Mouse (Mus musculus): Measurements from ENCODE around the gene Adora2a.

Gene Adora2a

DNA sequence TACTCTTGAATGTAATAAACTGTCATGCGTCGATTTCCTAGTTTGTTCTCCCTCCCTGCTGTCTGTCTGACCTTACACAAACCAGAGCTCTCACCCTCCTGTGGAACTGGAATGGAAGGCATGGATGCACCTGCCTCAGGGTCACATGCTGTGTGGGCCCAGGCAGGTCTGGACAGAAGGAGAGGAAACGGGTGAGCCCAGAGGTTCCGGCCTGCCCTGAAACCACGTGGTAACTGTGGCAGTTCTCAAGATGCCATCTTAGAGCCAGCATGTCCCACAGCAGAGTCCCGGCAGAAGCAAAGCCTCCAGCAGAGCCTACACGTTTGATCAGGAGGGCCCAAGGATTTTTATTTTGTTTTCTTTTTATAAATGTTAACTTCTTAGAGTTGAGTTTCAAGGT, 4.3 kb upstream of the Adora2a start:
- DNase-seq (ENCODE audit: extremely low read depth, low read depth) = no peak

GRCm38 (mm10) chr10:75314190-75314980, 2.3 kb upstream of the Adora2a start:
- no peak for DNase-seq (ENCODE audit: extremely low read depth, low read depth)

- no peak for DNase-seq (ENCODE audit: extremely low read depth, low read depth)
These were observed 921 bp upstream of the Adora2a start for GRCm38 (mm10) chr10:75315756-75316155.

GRCm38 (mm10) chr10:75316472-75316871, 205 bp upstream of the Adora2a start:
- no peak for DNase-seq (ENCODE audit: extremely low read depth, low read depth)

DNA sequence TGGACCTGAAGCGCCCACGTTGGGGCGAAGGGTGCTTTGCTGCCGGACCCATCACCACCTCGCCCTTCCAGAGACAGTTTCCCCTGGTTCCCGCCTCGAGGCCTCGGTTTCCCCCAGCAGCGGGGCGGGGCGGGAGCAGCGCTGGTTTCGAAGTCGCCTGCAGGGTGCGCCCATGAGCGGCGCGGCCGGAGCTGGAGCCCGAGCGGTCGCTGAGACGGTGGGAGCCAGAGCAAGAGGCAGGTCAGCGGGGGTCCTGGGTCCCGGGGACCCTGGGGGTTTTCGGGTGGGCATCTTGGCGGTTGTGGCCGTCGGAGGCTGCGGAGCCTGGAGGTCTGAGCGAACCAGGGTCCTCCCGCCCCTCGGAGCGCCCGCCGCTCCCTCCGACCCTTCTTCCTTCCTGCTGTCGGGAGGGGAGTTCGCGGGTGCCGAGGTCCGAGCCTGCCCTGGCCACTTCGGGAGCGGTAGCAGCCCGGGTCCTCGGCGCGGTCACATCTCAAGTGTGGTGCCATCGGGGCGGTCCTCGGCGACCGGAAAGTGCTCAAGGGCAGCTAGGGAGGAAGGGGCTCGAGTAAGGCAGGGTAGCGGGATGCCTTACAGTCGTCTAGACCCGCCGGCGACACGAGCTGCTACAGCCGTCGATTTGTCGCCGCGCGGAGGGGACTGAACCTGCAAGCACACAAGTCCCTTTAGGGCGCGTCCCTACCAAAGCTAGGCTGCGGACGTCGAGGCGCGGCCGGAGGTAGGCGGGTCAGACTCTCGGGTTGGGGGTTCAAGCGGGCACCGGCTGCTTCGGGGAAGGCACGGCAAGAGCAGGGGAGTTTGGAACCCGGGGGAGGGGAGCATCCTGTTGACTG, 458 bp downstream of the Adora2a start:
- DNase-seq (ENCODE audit: extremely low read depth, low read depth) = no peak

GRCm38 (mm10) chr10:75318206-75318605, 1.5 kb downstream of the Adora2a start:
- DNase-seq (ENCODE audit: extremely low read depth, low read depth) = no peak

DNA sequence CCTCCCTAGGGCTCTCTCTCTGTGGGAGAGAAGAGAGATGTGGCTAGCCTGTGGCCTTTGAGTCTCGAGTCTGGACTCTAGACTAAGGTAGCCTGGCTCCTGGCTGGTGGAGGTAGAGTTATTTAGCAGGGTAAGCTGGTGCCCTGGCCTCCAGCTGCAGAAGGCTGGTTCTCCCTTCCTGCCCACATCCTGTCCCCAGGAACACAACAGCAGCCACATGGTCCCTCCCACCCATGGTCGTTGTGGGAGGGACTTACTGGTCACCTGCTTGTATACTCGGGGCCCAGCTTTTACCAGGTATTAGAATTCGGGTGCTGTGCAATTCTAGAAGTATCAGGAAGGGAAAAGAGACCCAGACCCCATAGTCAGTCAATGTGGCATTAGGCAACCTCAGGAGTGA, 3.6 kb downstream of the Adora2a start:
- no peak for DNase-seq (ENCODE audit: extremely low read depth, low read depth)

DNA sequence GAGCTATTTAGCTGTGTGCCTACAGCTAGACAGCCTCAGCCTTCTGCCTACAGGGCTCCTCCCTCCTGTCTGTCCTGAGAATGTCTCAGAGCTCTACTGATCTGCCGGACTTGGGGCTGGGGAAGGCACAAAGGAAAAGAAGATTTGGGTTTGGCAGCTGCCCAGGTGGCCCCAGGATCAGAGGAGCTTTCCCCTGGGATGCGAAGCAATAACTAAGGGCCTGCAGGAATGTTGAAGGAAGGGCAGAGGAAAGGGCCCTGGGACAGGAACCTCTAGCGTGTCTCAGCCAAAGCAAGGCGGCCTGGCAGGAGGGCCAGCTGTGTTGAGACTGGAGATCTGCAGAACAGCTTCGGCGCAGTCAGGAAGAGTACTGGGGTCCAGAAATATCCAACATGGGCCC, 6.3 kb downstream of the Adora2a start:
- DNase-seq (ENCODE audit: extremely low read depth, low read depth) = no peak

DNA sequence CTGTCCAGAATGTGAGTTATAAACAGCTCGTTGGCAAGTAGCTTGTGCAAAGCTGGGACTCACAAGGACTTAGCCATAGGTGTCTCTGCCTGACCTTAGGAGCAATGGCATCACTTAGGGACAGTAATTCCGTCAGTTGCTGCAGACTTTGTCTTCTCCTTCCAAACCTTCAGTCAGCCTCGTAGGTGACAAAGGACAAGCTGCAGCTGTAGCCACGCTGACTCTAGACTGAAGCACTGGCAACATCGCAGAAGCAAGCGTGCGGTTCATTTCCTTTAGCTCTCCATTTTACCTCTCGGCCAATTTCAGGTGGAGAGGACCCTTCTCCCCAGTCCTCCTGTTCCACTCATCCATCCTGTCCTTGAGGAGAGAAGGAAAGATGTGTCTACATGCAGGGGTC, 7.3 kb downstream of the Adora2a start:
- no peak for DNase-seq (ENCODE audit: extremely low read depth, low read depth)

DNA sequence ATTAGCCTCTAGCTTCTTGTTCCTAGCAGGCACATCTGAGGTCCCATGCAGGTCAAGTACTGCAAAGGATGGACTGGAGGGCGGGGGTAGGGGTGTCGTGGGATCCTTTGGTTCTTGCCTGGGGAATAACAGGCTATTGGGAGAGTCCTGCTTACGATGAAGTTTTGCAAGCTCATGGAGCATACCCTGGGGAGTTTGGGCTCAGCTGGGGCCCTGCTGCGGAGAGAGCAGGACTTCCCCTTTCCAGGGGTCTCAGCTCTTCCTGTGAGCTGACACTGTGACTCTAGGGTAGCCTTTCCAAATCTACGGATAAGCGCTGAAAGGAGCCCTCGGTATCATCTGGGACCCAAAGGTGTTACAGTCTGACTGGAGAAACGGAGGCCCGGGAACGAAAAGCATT, 7.7 kb downstream of the Adora2a start:
- DNase-seq (ENCODE audit: extremely low read depth, low read depth) = no peak

DNA sequence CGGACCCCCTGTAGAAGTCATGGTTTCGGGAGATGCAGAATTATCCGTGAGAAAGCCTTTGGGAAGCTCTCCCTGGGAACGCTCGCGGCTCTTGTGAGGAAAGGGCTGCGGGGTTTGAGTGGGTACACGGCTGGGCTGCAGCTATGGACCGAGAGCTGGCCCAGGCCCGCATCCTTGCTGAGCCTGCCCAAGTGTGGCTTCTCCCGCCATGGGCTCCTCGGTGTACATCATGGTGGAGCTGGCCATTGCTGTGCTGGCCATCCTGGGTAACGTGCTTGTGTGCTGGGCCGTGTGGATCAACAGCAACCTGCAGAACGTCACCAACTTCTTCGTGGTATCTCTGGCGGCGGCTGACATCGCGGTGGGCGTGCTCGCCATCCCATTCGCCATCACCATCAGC, 9.1 kb downstream of the Adora2a start:
- no peak for DNase-seq (ENCODE audit: extremely low read depth, low read depth)

DNA sequence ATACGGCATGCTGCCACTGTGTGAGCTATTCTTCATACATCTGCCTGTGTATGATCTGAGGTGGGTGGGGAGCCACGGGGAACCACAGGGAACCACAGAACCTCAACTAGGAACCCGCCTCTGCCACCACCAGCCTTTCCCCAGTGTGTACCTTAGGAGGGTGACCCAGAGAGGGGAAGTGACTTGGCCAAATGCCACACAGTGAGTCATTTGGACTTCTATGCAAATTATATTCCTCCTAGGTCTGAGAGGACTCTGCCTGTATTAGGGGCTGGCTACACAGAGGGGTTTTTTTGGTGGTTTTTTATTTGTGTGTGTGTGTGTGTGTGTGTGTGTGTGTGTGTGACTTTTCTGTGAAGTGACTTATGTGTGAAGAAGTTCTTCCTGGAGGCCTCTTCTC, 9.9 kb downstream of the Adora2a start:
- peak; percentile 71 for DNase-seq (ENCODE audit: extremely low read depth, low read depth)

DNA sequence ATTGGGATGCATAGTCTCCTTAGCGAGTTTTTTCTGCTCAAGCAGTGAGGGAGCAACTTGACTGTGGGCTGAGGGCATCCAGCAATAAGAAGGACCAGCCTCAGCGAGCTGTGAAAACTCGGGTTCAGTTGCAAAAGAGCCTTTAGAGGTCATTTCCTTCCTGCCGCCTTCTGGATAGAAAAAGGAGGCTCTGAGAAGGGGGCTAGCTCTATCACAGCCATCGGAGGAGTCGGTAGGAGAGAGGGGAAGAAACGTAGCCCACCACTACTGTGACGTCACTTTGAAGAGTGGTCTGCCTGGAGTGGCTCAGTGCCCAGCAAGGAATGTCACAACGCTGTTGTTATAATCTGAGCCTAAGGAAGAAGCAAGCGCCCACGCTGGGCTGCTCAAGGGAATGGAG, 10.4 kb downstream of the Adora2a start:
- no peak for DNase-seq (ENCODE audit: extremely low read depth, low read depth)

DNA sequence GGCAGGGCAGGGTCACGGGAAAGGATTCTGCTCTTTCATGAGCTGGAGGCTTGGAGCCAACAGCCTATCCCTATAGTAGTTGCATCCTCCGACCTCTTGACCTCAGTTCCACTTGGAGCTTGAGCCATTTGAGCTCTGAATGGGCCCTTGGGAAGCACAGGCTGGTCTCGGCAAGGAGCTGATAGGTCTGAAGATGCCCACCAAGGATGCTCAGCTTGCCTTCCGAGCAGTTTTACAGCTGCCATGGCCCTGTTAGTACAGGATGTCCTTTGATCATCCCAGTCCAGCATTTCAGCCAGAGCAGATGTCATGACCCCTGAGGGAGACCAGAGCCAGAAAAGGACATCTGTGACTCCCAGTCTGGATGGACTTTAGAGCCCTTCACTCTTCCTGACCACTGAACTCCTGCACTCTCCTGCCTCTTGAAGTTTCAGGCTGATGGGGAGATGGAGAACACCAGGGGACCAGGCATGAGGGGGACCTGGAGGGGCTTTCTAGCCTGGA, 11.6 kb downstream of the Adora2a start:
- no peak for DNase-seq (ENCODE audit: extremely low read depth, low read depth)

DNA sequence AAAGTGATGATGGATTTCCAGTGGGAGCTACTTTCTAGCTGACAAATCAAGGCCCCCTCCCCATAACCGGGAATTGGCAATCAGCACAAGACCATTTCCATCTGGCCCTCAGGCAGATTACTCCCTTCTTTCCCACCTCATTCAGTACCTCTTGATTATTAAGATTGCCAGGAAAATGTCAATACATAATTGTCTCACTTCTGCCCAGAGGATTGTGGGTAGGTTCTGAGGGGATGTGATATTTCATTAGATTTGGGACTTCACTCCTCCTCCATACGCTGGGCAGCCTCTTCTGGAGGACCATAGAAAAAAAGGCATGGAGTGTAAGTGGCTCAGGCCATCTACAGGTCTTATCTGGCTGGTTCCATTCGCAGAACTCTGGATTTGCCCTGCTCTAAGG, 15.6 kb downstream of the Adora2a start:
- DNase-seq (ENCODE audit: extremely low read depth, low read depth) = no peak

- DNase-seq (ENCODE audit: extremely low read depth, low read depth) = no peak
These were observed 16.6 kb downstream of the Adora2a start for GRCm38 (mm10) chr10:75333176-75333776.

DNA sequence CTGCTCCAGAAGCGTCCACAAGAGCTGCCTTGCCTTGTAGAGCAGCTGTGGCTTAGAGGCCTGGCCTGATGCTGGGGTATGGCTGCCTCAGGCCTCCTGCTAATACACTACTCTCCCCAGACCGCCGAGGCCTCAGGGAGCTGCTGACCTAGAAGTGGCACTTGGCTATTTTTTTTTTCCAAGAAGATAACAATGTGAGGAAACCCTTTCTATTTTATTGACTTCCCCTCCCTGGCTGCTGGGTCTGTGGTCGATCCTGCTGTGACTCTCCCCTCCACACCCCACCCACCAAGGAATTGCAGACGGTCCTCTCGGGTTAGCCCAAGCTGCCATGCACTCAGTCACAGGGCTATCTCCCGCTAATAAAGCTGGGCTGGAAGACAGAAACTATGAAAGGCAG, 17.5 kb downstream of the Adora2a start:
- DNase-seq (ENCODE audit: extremely low read depth, low read depth) = no peak

GRCm38 (mm10) chr10:75335075-75335474, 18.4 kb downstream of the Adora2a start:
- no peak for DNase-seq (ENCODE audit: extremely low read depth, low read depth)

GRCm38 (mm10) chr10:75337231-75337630, 20.6 kb downstream of the Adora2a start:
- no peak for DNase-seq (ENCODE audit: extremely low read depth, low read depth)

DNA sequence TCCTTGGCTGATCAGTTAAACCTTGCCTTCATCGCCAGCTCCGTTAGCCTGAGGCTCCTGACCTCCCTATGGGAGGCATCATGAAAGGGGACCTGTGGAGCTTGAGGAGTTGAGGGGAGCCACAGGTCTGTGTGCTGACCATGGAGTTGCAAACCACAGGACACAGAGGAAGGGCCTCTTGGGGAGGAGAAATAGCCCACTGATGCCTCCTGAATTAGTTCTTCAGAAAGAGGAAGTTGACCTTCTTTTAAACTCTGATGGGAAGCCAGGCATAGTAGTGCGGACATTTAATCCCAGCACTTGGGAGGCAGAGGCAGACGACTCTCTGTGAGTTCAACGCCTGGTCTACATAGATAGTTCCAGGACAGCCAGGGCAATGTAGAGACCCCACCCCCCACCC, 22.2 kb downstream of the Adora2a start:
- no peak for DNase-seq (ENCODE audit: extremely low read depth, low read depth)

DNA sequence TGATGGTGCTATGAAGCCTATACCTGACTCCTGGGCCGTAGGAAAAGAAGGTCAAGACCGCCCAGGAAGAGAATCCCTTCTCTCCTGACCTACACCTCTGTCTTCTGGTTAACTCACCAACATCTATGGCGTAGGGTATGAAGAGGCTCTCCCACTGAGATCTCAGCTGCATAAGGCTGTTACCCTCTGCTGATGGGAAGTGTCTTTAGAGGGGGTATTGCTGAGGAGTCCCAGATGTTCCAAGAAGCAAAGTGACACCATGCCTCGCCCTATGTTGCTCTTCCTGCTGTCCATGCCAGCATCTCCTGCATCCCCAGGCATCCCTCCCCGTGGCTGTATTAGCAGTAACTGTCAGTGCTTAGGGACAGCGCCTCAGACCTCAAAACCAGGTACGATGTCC, 22.7 kb downstream of the Adora2a start:
- DNase-seq (ENCODE audit: extremely low read depth, low read depth) = no peak

GRCm38 (mm10) chr10:75341936-75342335, 25.3 kb downstream of the Adora2a start:
- no peak for DNase-seq (ENCODE audit: extremely low read depth, low read depth)
